Mouse (Mus musculus): ENCODE measurements around the gene Foxn3.

The Foxn3 gene

GRCm38 (mm10) chr12:99263592-99264335 is 299.6 kb downstream of the Foxn3 start:
- in situ Hi-C loops (cut with MboI, MseI), result no loop called here

- in situ Hi-C loops (cut with MboI, MseI), result no loop called here
Measured at GRCm38 (mm10) chr12:99262840-99263239, 300.5 kb downstream of the Foxn3 start.

- in situ Hi-C loops (cut with MboI, MseI), result no loop called here
Measured at GRCm38 (mm10) chr12:99262066-99262599, 301.2 kb downstream of the Foxn3 start.

- in situ Hi-C loops (cut with MboI, MseI), result no loop called here
Measured at GRCm38 (mm10) chr12:99260171-99260570, 303.2 kb downstream of the Foxn3 start.

- in situ Hi-C loops (cut with MboI, MseI), result no loop called here
Measured at GRCm38 (mm10) chr12:99257570-99257969, 305.8 kb downstream of the Foxn3 start.

GRCm38 (mm10) chr12:99256997-99257396 is 306.4 kb downstream of the Foxn3 start:
- in situ Hi-C loops (cut with MboI, MseI), result no loop called here

- in situ Hi-C loops (cut with MboI, MseI), result no loop called here
Measured at GRCm38 (mm10) chr12:99256463-99256862, 306.9 kb downstream of the Foxn3 start.

GRCm38 (mm10) chr12:99254436-99254835 is 308.9 kb downstream of the Foxn3 start:
- in situ Hi-C loops (cut with MboI, MseI), result no loop called here

- in situ Hi-C loops (cut with MboI, MseI), result no loop called here
Measured at GRCm38 (mm10) chr12:99253562-99253961, 309.8 kb downstream of the Foxn3 start.

GRCm38 (mm10) chr12:99248606-99249005 is 314.8 kb downstream of the Foxn3 start:
- in situ Hi-C loops (cut with MboI, MseI), result no loop called here

- in situ Hi-C loops (cut with MboI, MseI), result no loop called here
Measured at GRCm38 (mm10) chr12:99247939-99248338, 315.4 kb downstream of the Foxn3 start.

- in situ Hi-C loops (cut with MboI, MseI), result no loop called here
Measured at GRCm38 (mm10) chr12:99246984-99247746, 316.2 kb downstream of the Foxn3 start.

- in situ Hi-C loops (cut with MboI, MseI), result no loop called here
Measured at GRCm38 (mm10) chr12:99244673-99245072, 318.7 kb downstream of the Foxn3 start.

- in situ Hi-C loops (cut with MboI, MseI), result no loop called here
Measured at GRCm38 (mm10) chr12:99244264-99244663, 319.1 kb downstream of the Foxn3 start.

- in situ Hi-C loops (cut with MboI, MseI), result no loop called here
Measured at GRCm38 (mm10) chr12:99243316-99243715, 320.1 kb downstream of the Foxn3 start.

- in situ Hi-C loops (cut with MboI, MseI), result no loop called here
Measured at GRCm38 (mm10) chr12:99240185-99240726, 323.1 kb downstream of the Foxn3 start.

GRCm38 (mm10) chr12:99239735-99240134 is 323.6 kb downstream of the Foxn3 start:
- in situ Hi-C loops (cut with MboI, MseI), result no loop called here

- in situ Hi-C loops (cut with MboI, MseI), result no loop called here
Measured at GRCm38 (mm10) chr12:99237497-99237896, 325.9 kb downstream of the Foxn3 start.

GRCm38 (mm10) chr12:99234346-99234745 is 329.0 kb downstream of the Foxn3 start:
- in situ Hi-C loops (cut with MboI, MseI), result no loop called here

- in situ Hi-C loops (cut with MboI, MseI), result no loop called here
Measured at GRCm38 (mm10) chr12:99233386-99233785, 330.0 kb downstream of the Foxn3 start.

- in situ Hi-C loops (cut with MboI, MseI), result no loop called here
Measured at GRCm38 (mm10) chr12:99232478-99232877, 330.9 kb downstream of the Foxn3 start.

- in situ Hi-C loops (cut with MboI, MseI), result no loop called here
Measured at GRCm38 (mm10) chr12:99231321-99231720, 332.1 kb downstream of the Foxn3 start.

GRCm38 (mm10) chr12:99230783-99231048 is 332.7 kb downstream of the Foxn3 start:
- in situ Hi-C loops (cut with MboI, MseI), result no loop called here

Data from T-helper 2 cell (primary cell).